Mouse (Mus musculus) heart, postnatal 0 days (tissue): ENCODE results near the gene Spata6. TPM values are rescaled to one million over a fixed set of nuclear protein-coding genes. Genes with fewer than 3 reads are reported as not detected.

Source experiments
- ATAC-seq: fragments of 200-750 bp; cut with Nextera tagmentation; 2 replicates; pipeline ENCODE4 v1.8.0; 2017; ENCODE audit warnings: low read depth, moderate number of reproducible peaks, moderate library complexity; ENCODE audit not compliant: insufficient read depth
- DNase-seq: peaks from one replicate; pipeline ENCODE4 v3.0.0-alpha.2; 2016; ENCODE audit warnings: low spot score
- H3K27ac ChIP-seq: fragments of 300-500 bp; sonication (generic); 2 replicates; pipeline ENCODE4 v1.5.1; 2014; ENCODE audit warnings: low read depth, mild to moderate bottlenecking
- H3K27me3 ChIP-seq: fragments of 300-500 bp; sonication (generic); 2 replicates; pipeline ENCODE4 v1.6.1; 2014; ENCODE audit warnings: low read length, mixed read lengths; ENCODE audit not compliant: control insufficient read depth, insufficient read depth
- H3K36me3 ChIP-seq: fragments of 300-500 bp; sonication (generic); replicated peaks from 2 replicates; pipeline ENCODE4 v1.6.1; 2014; ENCODE audit warnings: low read length, mixed read lengths; ENCODE audit not compliant: control insufficient read depth, insufficient read depth
- H3K4me1 ChIP-seq: fragments of 300-500 bp; sonication (generic); 2 replicates; pipeline ENCODE4 v1.6.1; 2014; ENCODE audit warnings: antibody characterized with exemption; ENCODE audit not compliant: control insufficient read depth, insufficient read depth
- H3K4me2 ChIP-seq: fragments of 300-500 bp; sonication (generic); 2 replicates; pipeline ENCODE4 v1.6.1; 2014; ENCODE audit warnings: low read depth, mild to moderate bottlenecking, low read length, moderate library complexity
- H3K4me3 ChIP-seq: fragments of 300-500 bp; sonication (generic); 2 replicates; pipeline ENCODE4 v1.5.1; 2014; ENCODE audit warnings: low read depth, low read length
- H3K9ac ChIP-seq: fragments of 300-500 bp; sonication (generic); replicated peaks from 2 replicates; pipeline ENCODE4 v1.6.1; 2014; ENCODE audit warnings: low read depth, low read length, mixed read lengths
- H3K9me3 ChIP-seq: fragments of 300-500 bp; sonication (generic); replicated peaks from 2 replicates; pipeline ENCODE4 v1.6.1; 2016; ENCODE audit warnings: low read length; ENCODE audit not compliant: control insufficient read depth
- CTCF ChIP-seq: IDR thresholded peaks from 2 replicates; pipeline ENCODE4 v1.5.1; 2016; ENCODE audit warnings: antibody characterized with exemption, control low read depth, low read depth
- EP300 ChIP-seq: IDR thresholded peaks from 2 replicates; pipeline ENCODE4 v1.6.1; 2016; ENCODE audit warnings: antibody characterized with exemption, low read depth
- WGBS: fragments of 180-500 bp; shearing (Covaris S2); extraction: QIAGEN DNeasy Blood & Tissue Kit; methylation state at CpG from one replicate; pipeline ENCODE4 v1.1.7; 2014; 5-methylcytosine and 5-hydroxymethylcytosine counted together
- polyA plus RNA-seq: library from polyadenylated mRNA; unstranded; fragments of >200 nt; fragmentation: Nextera tagmentation; extraction: Ambion mirVana; gene quantifications from 2 replicates; pipeline ENCODE4 v1.2.1, GENCODE M21; 2015
- total RNA-seq: library from RNA; depleted of rRNA; stranded (reverse); fragments of >200 nt; gene quantifications from 2 replicates; pipeline ENCODE4 v1.2.3, GENCODE M21; 2014; ENCODE audit warnings: low replicate concordance; rRNA removed

Spata6 gene
- total and polyA plus RNA-seq, 2 experiments from 2014 or later = 13.6 to 16.2 TPM

DNA sequence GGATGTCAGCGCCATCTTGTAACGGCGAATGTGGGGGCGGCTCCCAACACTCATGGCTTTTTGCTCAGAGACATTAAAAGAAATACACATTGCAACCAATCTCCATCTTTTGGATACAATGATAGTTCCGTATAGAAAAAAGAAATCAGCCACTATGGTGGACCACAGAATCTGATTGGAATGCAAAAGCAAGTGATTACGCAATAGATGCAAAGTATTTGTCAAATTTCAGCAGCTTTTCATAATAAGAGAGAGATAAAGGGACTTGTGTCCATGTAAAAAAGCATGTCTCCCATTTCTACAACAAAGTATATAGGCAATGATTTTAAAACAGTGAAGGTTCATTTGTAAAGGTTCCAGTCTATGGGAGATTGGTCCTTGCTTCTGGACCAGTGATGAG, 119.1 kb downstream of the Spata6 start:
- Histone ChIP-seq H3K4me2 (no peak overlapping the region), H3K9me3 (no peaks in the 10 kb centered on the region), H3K9ac (no peak overlapping the region), H3K36me3 (no peaks in the 10 kb centered on the region), H3K4me3 (no peak overlapping the region), H3K27me3 (no peaks in the 10 kb centered on the region), H3K27ac (no peak overlapping the region), H3K4me1 (no peaks in the 10 kb centered on the region)
- TF ChIP-seq EP300 (no peak), CTCF (no peak)
- 89% methylated on average over 6 of the region's 6 CpGs for WGBS
- ATAC-seq (no peak), DNase-seq (no peak)

DNA sequence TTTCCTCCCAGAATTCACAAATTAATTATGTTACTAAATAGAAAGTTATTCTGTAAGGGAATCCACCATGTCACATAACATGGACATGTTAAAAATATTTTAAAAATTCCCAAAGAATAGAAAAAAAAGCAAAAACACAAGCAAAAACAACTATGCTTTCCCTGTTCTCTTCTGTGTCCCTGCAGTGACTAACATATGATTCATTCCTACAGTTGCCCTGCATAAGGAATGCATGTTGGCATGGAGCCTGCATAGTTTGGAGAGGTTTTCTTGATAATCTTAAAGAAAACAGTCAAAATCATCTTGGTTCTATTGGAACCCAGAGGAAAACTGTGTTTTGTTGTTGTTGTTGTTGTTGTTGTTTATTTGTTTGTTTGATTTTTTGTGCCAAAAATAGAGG, 132.8 kb downstream of the Spata6 start:
- Histone ChIP-seq H3K9me3 (no peaks in the 10 kb centered on the region), H3K27me3 (no peaks in the 10 kb centered on the region), H3K36me3 (no peaks in the 10 kb centered on the region), H3K27ac (no peak overlapping the region), H3K9ac (no peak overlapping the region), H3K4me2 (no peak overlapping the region), H3K4me1 (no peaks in the 10 kb centered on the region), H3K4me3 (no peak overlapping the region)
- DNase-seq (no peak), ATAC-seq (no peak)
- no peak for TF ChIP-seq CTCF
- no peak for TF ChIP-seq EP300

DNA sequence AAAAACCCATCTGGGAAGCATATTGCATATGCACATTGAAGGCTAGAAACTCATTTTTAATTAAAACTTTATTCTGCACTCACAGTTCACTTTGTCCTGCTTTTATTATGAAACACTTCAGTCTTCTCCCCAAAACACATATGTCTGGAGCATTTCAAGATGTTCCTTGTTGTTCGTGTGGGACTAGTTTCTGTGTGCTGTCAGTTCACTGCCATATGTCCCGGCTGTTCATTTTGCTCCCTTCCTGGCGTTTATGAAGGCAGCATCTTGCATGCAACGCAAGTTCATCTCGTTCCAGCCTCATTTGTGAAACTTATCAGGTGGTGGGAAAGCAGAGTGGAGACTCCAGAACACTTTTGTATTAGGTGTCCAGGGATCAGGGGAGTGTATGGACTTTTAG, 146.9 kb downstream of the Spata6 start:
- H3K36me3 ChIP-seq = no peaks in the 10 kb centered on the region
- no peak overlapping the region for H3K27ac ChIP-seq
- 69% methylated on average over 5 of the region's 5 CpGs for WGBS
- H3K4me2 ChIP-seq = no peak overlapping the region
- H3K9ac ChIP-seq = no peak overlapping the region
- H3K4me3 ChIP-seq = no peak overlapping the region
- 0 out of 2 replicates have a peak, but pooled peaks cover 4% of the 10 kb centered on the region for H3K9me3 ChIP-seq
- DNase-seq = no peak
- no peaks in the 10 kb centered on the region for H3K4me1 ChIP-seq
- no peaks in the 10 kb centered on the region for H3K27me3 ChIP-seq
- ATAC-seq = no peak
- TF ChIP-seq EP300 = no peak
- TF ChIP-seq CTCF = no peak

DNA sequence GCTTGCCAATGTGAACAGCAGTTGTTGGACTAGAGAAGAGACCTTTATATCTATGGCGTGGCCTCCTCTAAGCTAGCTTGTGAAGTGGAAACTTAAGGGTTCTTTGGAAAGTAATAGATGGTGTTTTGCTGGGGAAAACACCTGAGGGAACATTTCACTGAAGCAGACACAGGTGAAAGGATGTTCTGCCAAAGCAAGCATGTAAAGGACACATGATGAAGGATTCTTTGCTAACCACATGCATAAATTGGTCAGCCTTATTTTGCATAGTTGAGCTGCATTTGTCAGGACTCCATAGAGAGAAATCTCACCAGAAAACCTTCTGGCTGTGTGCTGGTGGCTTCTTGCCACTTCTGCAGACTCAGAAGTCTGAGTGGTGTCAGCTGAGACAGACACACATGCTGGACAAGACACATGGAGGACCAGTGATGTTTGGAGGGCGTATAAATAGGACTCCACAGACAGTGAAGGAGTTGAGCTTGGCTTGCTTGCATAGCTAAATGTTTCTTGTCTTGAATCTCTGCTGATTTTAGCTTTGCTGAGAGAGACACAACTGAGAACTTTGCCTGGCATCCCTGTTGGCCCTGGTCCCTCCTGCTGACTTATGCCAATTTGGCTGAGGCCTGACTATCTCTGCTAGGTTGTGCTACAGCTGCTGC, 148.1 kb downstream of the Spata6 start:
- TF ChIP-seq CTCF = no peak
- no peak for TF ChIP-seq EP300
- WGBS = 55% methylated on average over 2 of the region's 2 CpGs

More for the DNA sequence above, 148.1 kb downstream of the Spata6 start:
- no peak overlapping the region for H3K9ac ChIP-seq
- no peaks in the 10 kb centered on the region for H3K36me3 ChIP-seq
- 0 out of 2 replicates have a peak, but pooled peaks cover 4% of the 10 kb centered on the region for H3K9me3 ChIP-seq
- DNase-seq (no peak), ATAC-seq (no peak)
- H3K4me2 ChIP-seq = no peak overlapping the region
- H3K27ac ChIP-seq = no peak overlapping the region
- H3K4me1 ChIP-seq = no peaks in the 10 kb centered on the region
- no peaks in the 10 kb centered on the region for H3K27me3 ChIP-seq
- H3K4me3 ChIP-seq = no peak overlapping the region

Other genes starting within 250 kb of the Spata6 start
- gene Slc5a9, start 182.9 kb downstream of the Spata6 start, total RNA-seq = not detected in 2 replicates
- not detected in 2 replicates for gene Slc5a9, start 182.9 kb downstream of the Spata6 start, polyA plus RNA-seq
- gene Skint8, start 199.4 kb downstream of the Spata6 start, total RNA-seq = not detected in 2 replicates
- gene Skint8, start 199.4 kb downstream of the Spata6 start, polyA plus RNA-seq = not detected in 2 replicates